Mouse (Mus musculus) cortical plate, adult 2 months (tissue): ENCODE measurements around the gene Prdx4.

Experiments used
- CTCF ChIP-seq: fragments of 200-500 bp; IDR thresholded peaks from 2 replicates; pipeline ENCODE4 v1.5.1; 2011; ENCODE audit warnings: mild to moderate bottlenecking, control low read depth, low read length; ENCODE audit not compliant: insufficient read depth; ENCODE audit errors: extremely low read depth
- POLR2A ChIP-seq: fragments of 200-500 bp; IDR thresholded peaks from 2 replicates; pipeline ENCODE4 v1.6.1; 2011; ENCODE audit warnings: mild to moderate bottlenecking, low read length, control low read depth; ENCODE audit not compliant: insufficient read depth; ENCODE audit errors: extremely low read depth

GRCm38 (mm10) chrX:155280427-155281044 lies 60.0 kb downstream of the Prdx4 start:
- TF ChIP-seq CTCF (no peak), POLR2A (no peak)
